Mouse (Mus musculus): ENCODE measurements at regions not wholly inside any gene's neighbourhood (a gene's known extent, or its start where the extent isn't known, plus 50 kb on each side); places are given as distances from the start of the nearest gene placed in this dataset.
A peak's percentile ranks its signal among the peaks of the same experiment; 100 is the strongest.

GRCm38 (mm10) chr13:86966642-86967041, 919.9 kb upstream of the Cox7c start:
- DNase-seq (ENCODE audit: low spot score) = peak; percentile 8
